Mouse (Mus musculus) heart, postnatal 0 days (tissue): Measurements from ENCODE around the gene Uap1l1.

Source experiments
- CTCF ChIP-seq: IDR thresholded peaks from 2 replicates; pipeline ENCODE4 v1.5.1; 2016; ENCODE audit warnings: antibody characterized with exemption, control low read depth, low read depth
- EP300 ChIP-seq: IDR thresholded peaks from 2 replicates; pipeline ENCODE4 v1.6.1; 2016; ENCODE audit warnings: antibody characterized with exemption, low read depth

GRCm38 (mm10) chr2:25333569-25333968 lies 31.9 kb downstream of the Uap1l1 start:
- TF ChIP-seq CTCF (no peak), EP300 (no peak)
